In the genomic region with DNA sequence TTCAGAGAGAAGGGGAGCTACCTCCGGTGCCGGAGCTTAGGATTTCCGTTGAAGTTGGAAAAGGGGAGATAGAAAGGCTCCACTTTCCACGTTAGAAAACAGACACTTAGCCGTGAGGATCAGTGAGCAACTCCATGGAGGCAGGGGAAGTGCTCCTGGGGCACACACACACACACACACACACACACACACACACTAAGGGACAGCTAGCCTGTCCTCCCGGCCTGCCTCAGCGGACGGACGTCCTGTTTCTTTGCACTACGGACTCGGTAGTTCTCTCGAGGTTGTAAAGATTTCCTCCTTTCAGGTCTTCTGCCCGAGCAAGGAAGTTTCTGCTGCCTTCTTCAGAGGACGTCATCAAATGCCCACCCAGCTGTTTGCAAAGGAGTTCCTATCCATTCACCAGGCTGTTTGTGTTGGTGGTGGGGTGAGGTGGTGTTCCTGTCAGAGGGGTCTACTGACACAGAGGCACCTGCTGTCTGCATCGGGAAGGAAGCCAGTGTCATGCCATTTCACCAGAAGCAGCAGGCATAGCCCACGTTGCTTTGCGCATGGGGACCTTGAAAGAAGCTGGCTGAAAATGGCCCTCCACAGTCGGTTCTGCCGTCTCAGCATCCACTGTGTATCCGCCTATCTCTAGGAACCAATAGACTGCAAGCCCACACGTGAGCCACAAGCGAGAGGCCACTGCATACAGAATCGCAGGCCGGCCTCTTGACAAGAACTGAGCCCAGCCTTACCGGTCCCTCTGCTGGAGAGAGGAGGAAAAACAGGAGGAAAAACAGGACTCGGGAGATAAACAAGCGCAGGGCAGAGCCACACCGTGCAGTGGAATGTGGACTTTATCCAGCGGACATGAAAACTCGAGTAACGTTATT, we compare ENCODE assay signal across 8 mouse cellular contexts. TPM values are rescaled to one million over a fixed set of nuclear protein-coding genes. Genes with fewer than 3 reads are reported as not detected.
DNase-seq lines count a peak whose midpoint lies in the region; ATAC-seq and TF ChIP-seq lines count a peak whose summit lies in the region.

No protein-coding gene starts in this region.

- no peak for TF ChIP-seq EP300 in CH12.LX (IDR thresholded peaks at IDR 0.05; ENCODE audit: low read length)

- peak in 1 of 2 experiments; percentile 66; a peak in 2 of 4 replicates for TF ChIP-seq CTCF in CH12.LX (conservative IDR thresholded peaks at IDR 0.05 in 1 of 2, IDR thresholded peaks at IDR 0.05 in 1 of 2; ENCODE audit: low read depth in 2 of 2, low read length in 2 of 2)

- H3K27me3 ChIP-seq in CH12.LX (replicated peaks) = no peaks in the 10 kb centered on the region
- peaks cover 73% of the 10 kb centered on the region for H3K27me3 ChIP-seq in forebrain, embryonic 10.5 days (ENCODE audit: poor library complexity, severe bottlenecking)
- H3K27me3 ChIP-seq in heart, embryonic 15.5 days = no peaks in the 10 kb centered on the region
- no peaks in the 10 kb centered on the region for H3K27me3 ChIP-seq in liver, embryonic 13.5 days
- H3K27me3 ChIP-seq in stomach, embryonic 16.5 days (ENCODE audit: control insufficient read depth, insufficient read depth, low read length) = no peaks in the 10 kb centered on the region

- H3K4me2 ChIP-seq in CH12.LX (ENCODE audit: insufficient read depth, low read depth, poor library complexity, severe bottlenecking) = peak overlapping the region; percentile 6; the same call in 1 of the 2 replicates
- peak overlapping the region; percentile 55 for H3K4me2 ChIP-seq in heart, embryonic 15.5 days
- peak overlapping the region; percentile 58 for H3K4me2 ChIP-seq in liver, embryonic 13.5 days
- H3K4me2 ChIP-seq in stomach, embryonic 16.5 days (ENCODE audit: low read depth, low read length) = peak overlapping the region; percentile 50

- H3K4me1 ChIP-seq in CH12.LX (ENCODE audit: control insufficient read depth in 1 of 2, insufficient read depth in 2 of 2) = peaks cover 3 to 10% of the 10 kb centered on the region in 2 experiments; a peak in 2 of 4 replicates
- peaks cover 35% of the 10 kb centered on the region for H3K4me1 ChIP-seq in forebrain, embryonic 10.5 days
- peaks cover 19% of the 10 kb centered on the region for H3K4me1 ChIP-seq in heart, embryonic 15.5 days (replicated peaks)
- H3K4me1 ChIP-seq in liver, embryonic 13.5 days (replicated peaks) = peaks cover 41% of the 10 kb centered on the region
- 0 out of 2 replicates have a peak, but pooled peaks cover 8% of the 10 kb centered on the region for H3K4me1 ChIP-seq in stomach, embryonic 16.5 days (ENCODE audit: control insufficient read depth, insufficient read depth, low read length)

- WGBS in forebrain, embryonic 10.5 days = 19% methylated on average over 31 of the region's 31 CpGs
- 15% methylated on average over 31 of the region's 31 CpGs for WGBS in heart, embryonic 15.5 days
- WGBS in liver, embryonic 13.5 days (ENCODE audit: insufficient replicate concordance) = 14% methylated on average over 31 of the region's 31 CpGs
- 14% methylated on average over 31 of the region's 31 CpGs for WGBS in stomach, embryonic 16.5 days

- no peaks in the 10 kb centered on the region for H3K36me3 ChIP-seq in CH12.LX (replicated peaks in 1 of 2; ENCODE audit: control insufficient read depth in 1 of 2, insufficient read depth in 1 of 2, low read length in 1 of 2)
- H3K36me3 ChIP-seq in forebrain, embryonic 10.5 days (replicated peaks) = no peaks in the 10 kb centered on the region
- no peaks in the 10 kb centered on the region for H3K36me3 ChIP-seq in heart, embryonic 15.5 days
- H3K36me3 ChIP-seq in liver, embryonic 13.5 days = no peaks in the 10 kb centered on the region
- H3K36me3 ChIP-seq in stomach, embryonic 16.5 days (ENCODE audit: control insufficient read depth, insufficient read depth, low read length) = no peaks in the 10 kb centered on the region

- no peaks in the 10 kb centered on the region for H3K9me3 ChIP-seq in CH12.LX (replicated peaks; ENCODE audit: low read length)
- H3K9me3 ChIP-seq in forebrain, embryonic 10.5 days = no peaks in the 10 kb centered on the region
- no peaks in the 10 kb centered on the region for H3K9me3 ChIP-seq in heart, embryonic 15.5 days (replicated peaks)
- no peaks in the 10 kb centered on the region for H3K9me3 ChIP-seq in liver, embryonic 13.5 days (replicated peaks)
- no peaks in the 10 kb centered on the region for H3K9me3 ChIP-seq in stomach, embryonic 16.5 days (replicated peaks; ENCODE audit: control insufficient read depth, low read length)

- ATAC-seq in heart, embryonic 15.5 days (replicated peaks; ENCODE audit: insufficient number of reproducible peaks, insufficient read depth, low FRiP score, low read depth) = peak; percentile 83
- ATAC-seq in liver, embryonic 13.5 days (ENCODE audit: low read depth) = peak; percentile 93
- peak; percentile 80 for ATAC-seq in stomach, embryonic 16.5 days (ENCODE audit: insufficient read depth, low FRiP score)

- in situ Hi-C loops in CH12.LX (cut with MboI; ENCODE audit: low pct_ligation_motif_present, low pct_unique_long_range_greater_than_20kb, low sequenced_read_pairs) = no loop called here

- no peak overlapping the region for H3K9ac ChIP-seq in CH12.LX (ENCODE audit: insufficient read depth, low read depth)
- peak overlapping the region; percentile 34; the same call in 1 of the 2 replicates for H3K9ac ChIP-seq in heart, embryonic 15.5 days
- H3K9ac ChIP-seq in liver, embryonic 13.5 days = peak overlapping the region; percentile 54
- peak overlapping the region; percentile 25; the same call in 1 of the 2 replicates for H3K9ac ChIP-seq in stomach, embryonic 16.5 days (ENCODE audit: low read length)

- dilution Hi-C loops in CH12.LX (cut with MboI; ENCODE audit: extremely low pct_ligation_motif_present, extremely low pct_unique_long_range_greater_than_20kb, low sequenced_read_pairs) = no loop called here

- no peaks in the 10 kb centered on the region for H3K79me2 ChIP-seq in CH12.LX (replicated peaks; ENCODE audit: control insufficient read depth, extremely low read depth, insufficient read depth, poor library complexity, severe bottlenecking)

- no peak overlapping the region for H3K27ac ChIP-seq in CH12.LX (ENCODE audit: insufficient read depth, low read depth)
- no peak overlapping the region for H3K27ac ChIP-seq in forebrain, embryonic 10.5 days
- H3K27ac ChIP-seq in heart, embryonic 15.5 days = peak overlapping the region; percentile 74
- peak overlapping the region; percentile 74 for H3K27ac ChIP-seq in liver, embryonic 13.5 days
- peak overlapping the region; percentile 22; the same call in 1 of the 2 replicates for H3K27ac ChIP-seq in stomach, embryonic 16.5 days (ENCODE audit: low read length)

- peak; percentile 17 for TF ChIP-seq RAD21 in CH12.LX (IDR thresholded peaks at IDR 0.05; ENCODE audit: low read depth, low read length)

- DNase-seq in CH12.LX (ENCODE audit: extremely low read depth) = peak; percentile 45
- peak; percentile 70 for DNase-seq in c-Kit-positive CD71-negative TER-119-negative erythroid progenitor cells, embryonic 14.5 days (ENCODE audit: low read depth)
- DNase-seq in forebrain, embryonic 10.5 days (ENCODE audit: extremely low spot score, low spot score) = peak; percentile 74
- DNase-seq in kidney, postnatal 14 days = peak; percentile 96
- peak; percentile 77 for DNase-seq in liver, embryonic 13.5 days
- peak; percentile 66 to 68 for DNase-seq in natural killer cell, adult 2 months (ENCODE audit: low spot score in 2 of 2)

- TF ChIP-seq POLR2A in CH12.LX (IDR thresholded peaks at IDR 0.05; ENCODE audit: low read depth, low read length) = no peak

- no peak overlapping the region for H3K4me3 ChIP-seq in CH12.LX (replicated peaks in 1 of 3; ENCODE audit: low read depth in 2 of 3, low read length in 2 of 3, poor library complexity in 1 of 3)
- H3K4me3 ChIP-seq in forebrain, embryonic 10.5 days = peak overlapping the region; percentile 36
- H3K4me3 ChIP-seq in heart, embryonic 15.5 days = peak overlapping the region; percentile 23
- peak overlapping the region; percentile 25 for H3K4me3 ChIP-seq in liver, embryonic 13.5 days (replicated peaks)
- peak overlapping the region; percentile 13; the same call in 1 of the 2 replicates for H3K4me3 ChIP-seq in stomach, embryonic 16.5 days (replicated peaks; ENCODE audit: low read length)

TF ChIP-seq in CH12.LX, 34 proteins besides CTCF, POLR2A, EP300 and RAD21 (continues in another document):
- TF ChIP-seq NELFE (IDR thresholded peaks at IDR 0.05; ENCODE audit: low read depth, low read length) (no peak), RCOR1 (conservative IDR thresholded peaks at IDR 0.05; ENCODE audit: low read depth, low read length) (no peak), POLR2AphosphoS2 (IDR thresholded peaks at IDR 0.05; ENCODE audit: low read depth, low read length) (no peak), TCF12 (IDR thresholded peaks at IDR 0.05; ENCODE audit: low read depth, low read length) (no peak), ZC3H11A (IDR thresholded peaks at IDR 0.05; ENCODE audit: low read depth, low read length) (no peak)

RNA-seq across cellular contexts. Expression of a gene that starts 5.7 kb away (rescaled TPM):
- total RNA-seq in CH12.LX (2012; rRNA removed) (49.7 and 55.0 TPM in 2 replicates), CH12.LX (2014; rRNA removed) (54.8 and 63.5 TPM in 2 replicates)
- polyA plus RNA-seq in CH12.LX (2012; ENCODE audit: insufficient read length, low read depth) = 129 and 155 TPM in 2 replicates
- 78.1 and 82.6 TPM in 2 replicates for polyA plus RNA-seq in forebrain, embryonic 10.5 days (2016; fragmentation: Nextera tagmentation; extraction: Ambion mirVana)
- 115 and 120 TPM in 2 replicates for polyA plus RNA-seq in heart, embryonic 15.5 days (2015; fragmentation: Nextera tagmentation; extraction: Ambion mirVana)
- polyA plus RNA-seq in liver, embryonic 13.5 days (2015; fragmentation: Nextera tagmentation; extraction: Ambion mirVana) = 189 and 193 TPM in 2 replicates
- 218 and 228 TPM in 2 replicates for polyA plus RNA-seq in stomach, embryonic 16.5 days (2015; fragmentation: Nextera tagmentation; extraction: Ambion mirVana)

RNA-seq across cellular contexts. Expression of a gene that starts 31.0 kb away (rescaled TPM):
- total RNA-seq in CH12.LX (2012; rRNA removed) (not detected in 2 replicates), CH12.LX (2014; rRNA removed) (not detected in 2 replicates)
- polyA plus RNA-seq in CH12.LX (2012; ENCODE audit: insufficient read length, low read depth) = not detected in 2 replicates
- 0.56 and 0.58 TPM in 2 replicates for polyA plus RNA-seq in forebrain, embryonic 10.5 days (2016; fragmentation: Nextera tagmentation; extraction: Ambion mirVana)
- 0.93 and 1.4 TPM in 2 replicates for polyA plus RNA-seq in heart, embryonic 15.5 days (2015; fragmentation: Nextera tagmentation; extraction: Ambion mirVana)
- polyA plus RNA-seq in liver, embryonic 13.5 days (2015; fragmentation: Nextera tagmentation; extraction: Ambion mirVana) = 1.3 and 1.6 TPM in 2 replicates
- 1.5 and 2.2 TPM in 2 replicates for polyA plus RNA-seq in stomach, embryonic 16.5 days (2015; fragmentation: Nextera tagmentation; extraction: Ambion mirVana)

RNA-seq across cellular contexts. Expression of a gene that starts 40.9 kb away (rescaled TPM):
- not detected in 2 replicates for total RNA-seq in CH12.LX (2012; rRNA removed)
- not detected in 2 replicates for total RNA-seq in CH12.LX (2014; rRNA removed)
- polyA plus RNA-seq in CH12.LX (2012; ENCODE audit: insufficient read length, low read depth) = not detected in 2 replicates
- polyA plus RNA-seq in forebrain, embryonic 10.5 days (2016; fragmentation: Nextera tagmentation; extraction: Ambion mirVana) = not detected in 2 replicates
- 0.39 TPM in 1 of 2 replicates, not detected in the other for polyA plus RNA-seq in heart, embryonic 15.5 days (2015; fragmentation: Nextera tagmentation; extraction: Ambion mirVana)
- 13.4 and 13.8 TPM in 2 replicates for polyA plus RNA-seq in liver, embryonic 13.5 days (2015; fragmentation: Nextera tagmentation; extraction: Ambion mirVana)
- polyA plus RNA-seq in stomach, embryonic 16.5 days (2015; fragmentation: Nextera tagmentation; extraction: Ambion mirVana) = 2.1 and 2.7 TPM in 2 replicates

Comparison
In these comparisons a context has a peak if more than half of its experiments do, and no peak if none do; other contexts are left out.
1. DNase-seq: peak in every context shown above with its lines; median percentile 96 in kidney, postnatal 14 days; 77 in liver, embryonic 13.5 days; 74 in forebrain, embryonic 10.5 days; 70 in c-Kit-positive CD71-negative TER-119-negative erythroid progenitor cells, embryonic 14.5 days; 67 in natural killer cell, adult 2 months; 45 in CH12.LX.
2. H3K27ac ChIP-seq: peak in heart, embryonic 15.5 days (single experiment), liver, embryonic 13.5 days (single experiment) and stomach, embryonic 16.5 days (single experiment); none in CH12.LX (single experiment) and forebrain, embryonic 10.5 days (single experiment).
3. H3K4me2 ChIP-seq: peak in every context shown above with its lines; median percentile 58 in liver, embryonic 13.5 days; 55 in heart, embryonic 15.5 days; 50 in stomach, embryonic 16.5 days; 6 in CH12.LX.
4. H3K4me3 ChIP-seq: peak in forebrain, embryonic 10.5 days (single experiment), heart, embryonic 15.5 days (single experiment), liver, embryonic 13.5 days (single experiment) and stomach, embryonic 16.5 days (single experiment); none in CH12.LX (0 of 3).
5. Peak in every context shown above with its lines, with median percentiles within 50 percentile points of each other: ATAC-seq.